Mouse (Mus musculus): ENCODE data around the gene Sipa1. TPM values are rescaled to one million over a fixed set of nuclear protein-coding genes. Genes with fewer than 3 reads are reported as not detected.

Gene Sipa1
- total and polyA plus RNA-seq, 3 experiments = 19.9 to 37.7 (median 23.5) TPM

GRCm38 (mm10) chr19:5636036-5636570 is 27.4 kb downstream of the Sipa1 start:
- Histone ChIP-seq H3K36me3 (ENCODE audit: control insufficient read depth, insufficient read depth, low read length) (peaks cover 4% of the 10 kb centered on the region), H3K27ac (peak overlapping the region; percentile 99), H3K79me2 (replicated peaks; ENCODE audit: control insufficient read depth, insufficient read depth, low read length) (peaks cover 3% of the 10 kb centered on the region; the same call in 1 of the 2 replicates), H3K4me3 (no peak overlapping the region; the same call in 1 of the 2 replicates), H3K9ac (ENCODE audit: low read depth, low read length) (peak overlapping the region; percentile 29; the same call in 1 of the 2 replicates), H3K27me3 (ENCODE audit: control insufficient read depth, insufficient read depth, low read length) (no peaks in the 10 kb centered on the region), H3K4me1 (ENCODE audit: control insufficient read depth, insufficient read depth, low read length) (peaks cover 13% of the 10 kb centered on the region)
- 42% methylated on average over 7 of the region's 7 CpGs for WGBS
- TF ChIP-seq CTCF (IDR thresholded peaks at IDR 0.05) = no peak
- no peak for TF ChIP-seq POLR2A (IDR thresholded peaks at IDR 0.05; ENCODE audit: insufficient read depth, low read depth, low read length)
- no peak for TF ChIP-seq EP300 (IDR thresholded peaks at IDR 0.05; ENCODE audit: insufficient read depth, low read depth, low read length)
- intact Hi-C loops (cut with DNase I) = loop anchor here (2.0 kb wide), 4 partner anchors 27 to 67 kb away; partner anchors contain the start of genes Ap5b1 and Sipa1
- peak in 1 of 2 experiments; percentile 17 for DNase-seq

- Histone ChIP-seq H3K79me2 (replicated peaks; ENCODE audit: control insufficient read depth, insufficient read depth, low read length) (no peaks in the 10 kb centered on the region), H3K9ac (ENCODE audit: low read depth, low read length) (no peak overlapping the region), H3K4me1 (ENCODE audit: control insufficient read depth, insufficient read depth, low read length) (peaks cover 1% of the 10 kb centered on the region; the same call in 1 of the 2 replicates), H3K27ac (no peak overlapping the region), H3K36me3 (ENCODE audit: control insufficient read depth, insufficient read depth, low read length) (no peaks in the 10 kb centered on the region), H3K4me3 (no peak overlapping the region), H3K27me3 (ENCODE audit: control insufficient read depth, insufficient read depth, low read length) (no peaks in the 10 kb centered on the region)
- no peak for DNase-seq
- intact Hi-C loops (cut with DNase I) = no loop called here
- 64% methylated on average over 9 of the region's 9 CpGs for WGBS
- TF ChIP-seq POLR2A (IDR thresholded peaks at IDR 0.05; ENCODE audit: insufficient read depth, low read depth, low read length) = no peak
- no peak for TF ChIP-seq CTCF (IDR thresholded peaks at IDR 0.05)
- TF ChIP-seq EP300 (IDR thresholded peaks at IDR 0.05; ENCODE audit: insufficient read depth, low read depth, low read length) = no peak
Observed at GRCm38 (mm10) chr19:5632120-5632519, 31.4 kb downstream of the Sipa1 start.

- H3K9ac ChIP-seq (ENCODE audit: low read depth, low read length) = no peak overlapping the region
- TF ChIP-seq EP300 (IDR thresholded peaks at IDR 0.05; ENCODE audit: insufficient read depth, low read depth, low read length) = no peak
- TF ChIP-seq POLR2A (IDR thresholded peaks at IDR 0.05; ENCODE audit: insufficient read depth, low read depth, low read length) = no peak
- no peak for TF ChIP-seq CTCF (IDR thresholded peaks at IDR 0.05)
- no peaks in the 10 kb centered on the region for H3K27me3 ChIP-seq (ENCODE audit: control insufficient read depth, insufficient read depth, low read length)
- H3K4me3 ChIP-seq = no peak overlapping the region
- DNase-seq = no peak
- no peak overlapping the region for H3K27ac ChIP-seq
- H3K79me2 ChIP-seq (replicated peaks; ENCODE audit: control insufficient read depth, insufficient read depth, low read length) = no peaks in the 10 kb centered on the region
- intact Hi-C loops (cut with DNase I) = no loop called here
- H3K4me1 ChIP-seq (ENCODE audit: control insufficient read depth, insufficient read depth, low read length) = no peaks in the 10 kb centered on the region
- H3K36me3 ChIP-seq (ENCODE audit: control insufficient read depth, insufficient read depth, low read length) = no peaks in the 10 kb centered on the region
Observed at GRCm38 (mm10) chr19:5629907-5630306, 33.6 kb downstream of the Sipa1 start.

DNA sequence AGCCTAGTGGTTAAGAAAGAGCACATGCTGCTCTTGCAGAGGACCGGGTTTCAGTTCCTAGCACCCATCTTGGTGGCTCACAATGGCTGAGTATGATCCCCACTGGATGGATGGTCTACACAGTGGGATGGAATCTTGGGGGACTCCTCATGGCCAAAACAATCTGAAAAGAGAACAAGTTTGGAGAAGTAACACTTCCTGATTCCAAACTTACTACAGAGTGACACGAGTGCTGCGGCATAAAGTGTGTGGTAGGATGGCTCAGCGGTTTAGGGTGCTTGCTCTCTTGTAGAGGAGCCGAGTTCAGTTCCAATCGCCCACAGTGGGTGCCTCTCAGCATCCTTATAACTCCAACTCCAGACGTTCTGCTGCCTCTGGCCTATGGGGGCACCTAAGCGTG is 38.2 kb downstream of the Sipa1 start:
- DNase-seq = no peak
- intact Hi-C loops (cut with DNase I) = no loop called here
- no peak for TF ChIP-seq CTCF (IDR thresholded peaks at IDR 0.05)
- no peak for TF ChIP-seq EP300 (IDR thresholded peaks at IDR 0.05; ENCODE audit: insufficient read depth, low read depth, low read length)
- TF ChIP-seq POLR2A (IDR thresholded peaks at IDR 0.05; ENCODE audit: insufficient read depth, low read depth, low read length) = no peak
- Histone ChIP-seq H3K4me1 (ENCODE audit: control insufficient read depth, insufficient read depth, low read length) (no peaks in the 10 kb centered on the region), H3K79me2 (replicated peaks; ENCODE audit: control insufficient read depth, insufficient read depth, low read length) (no peaks in the 10 kb centered on the region), H3K27me3 (ENCODE audit: control insufficient read depth, insufficient read depth, low read length) (no peaks in the 10 kb centered on the region), H3K27ac (no peak overlapping the region), H3K4me3 (no peak overlapping the region), H3K9ac (ENCODE audit: low read depth, low read length) (no peak overlapping the region), H3K36me3 (ENCODE audit: control insufficient read depth, insufficient read depth, low read length) (no peaks in the 10 kb centered on the region)
- 77% methylated on average over 8 of the region's 8 CpGs for WGBS

DNA sequence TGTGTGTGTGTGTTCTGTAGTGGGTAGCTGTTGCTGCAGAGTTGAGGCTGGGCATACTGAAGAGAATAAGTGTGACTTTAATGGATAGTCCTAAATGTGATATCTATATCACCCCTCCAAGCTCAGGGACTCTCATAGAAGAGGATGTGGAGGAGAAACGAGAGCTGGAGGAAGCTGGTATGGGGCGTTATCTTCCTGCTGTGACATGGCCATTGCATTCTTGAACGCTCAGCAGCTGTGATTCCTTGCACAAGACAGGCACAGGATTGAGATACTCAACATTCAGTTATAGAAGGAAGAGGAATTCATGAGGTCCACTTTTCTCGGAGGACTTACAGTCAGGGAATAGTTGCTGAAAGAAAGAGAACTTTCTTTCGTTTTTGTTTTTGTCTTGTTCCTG is 41.6 kb downstream of the Sipa1 start:
- no peaks in the 10 kb centered on the region for H3K36me3 ChIP-seq (ENCODE audit: control insufficient read depth, insufficient read depth, low read length)
- TF ChIP-seq POLR2A (IDR thresholded peaks at IDR 0.05; ENCODE audit: insufficient read depth, low read depth, low read length) = no peak
- no peak for TF ChIP-seq CTCF (IDR thresholded peaks at IDR 0.05)
- no peak for TF ChIP-seq EP300 (IDR thresholded peaks at IDR 0.05; ENCODE audit: insufficient read depth, low read depth, low read length)
- no peaks in the 10 kb centered on the region for H3K27me3 ChIP-seq (ENCODE audit: control insufficient read depth, insufficient read depth, low read length)
- no peaks in the 10 kb centered on the region for H3K4me1 ChIP-seq (ENCODE audit: control insufficient read depth, insufficient read depth, low read length)
- intact Hi-C loops (cut with DNase I) = no loop called here
- WGBS = 34% methylated on average over 5 of the region's 5 CpGs
- no peak overlapping the region for H3K27ac ChIP-seq
- no peaks in the 10 kb centered on the region for H3K79me2 ChIP-seq (replicated peaks; ENCODE audit: control insufficient read depth, insufficient read depth, low read length)
- no peak for DNase-seq
- H3K9ac ChIP-seq (ENCODE audit: low read depth, low read length) = no peak overlapping the region
- no peak overlapping the region for H3K4me3 ChIP-seq

DNA sequence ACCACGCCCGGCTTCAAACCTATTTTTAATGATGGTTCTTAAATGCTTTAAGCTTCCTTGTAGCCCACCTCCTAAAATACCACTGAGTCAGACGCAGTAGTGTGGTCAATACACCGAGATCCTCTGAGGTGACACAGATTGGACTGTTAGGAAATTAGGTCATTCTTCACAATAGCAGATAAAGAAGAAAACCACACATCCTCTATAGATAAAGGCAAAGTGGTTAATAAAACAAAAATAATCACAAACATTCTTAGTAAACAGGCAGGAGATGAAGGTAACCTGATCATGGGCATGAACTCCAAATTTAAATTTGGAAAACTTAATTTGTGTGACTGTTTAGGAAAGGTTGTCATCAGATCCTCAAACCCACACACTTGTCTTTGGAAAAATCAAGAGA is 43.5 kb downstream of the Sipa1 start:
- Histone ChIP-seq H3K79me2 (replicated peaks; ENCODE audit: control insufficient read depth, insufficient read depth, low read length) (no peaks in the 10 kb centered on the region), H3K4me3 (no peak overlapping the region), H3K4me1 (ENCODE audit: control insufficient read depth, insufficient read depth, low read length) (no peaks in the 10 kb centered on the region), H3K9ac (ENCODE audit: low read depth, low read length) (no peak overlapping the region), H3K27me3 (ENCODE audit: control insufficient read depth, insufficient read depth, low read length) (no peaks in the 10 kb centered on the region), H3K27ac (no peak overlapping the region), H3K36me3 (ENCODE audit: control insufficient read depth, insufficient read depth, low read length) (no peaks in the 10 kb centered on the region)
- no peak for DNase-seq
- TF ChIP-seq EP300 (IDR thresholded peaks at IDR 0.05; ENCODE audit: insufficient read depth, low read depth, low read length) (no peak), CTCF (IDR thresholded peaks at IDR 0.05) (no peak), POLR2A (IDR thresholded peaks at IDR 0.05; ENCODE audit: insufficient read depth, low read depth, low read length) (no peak)
- 50% methylated on average over 4 of the region's 4 CpGs for WGBS
- intact Hi-C loops (cut with DNase I) = no loop called here
